Mouse (Mus musculus): ENCODE measurements at regions not wholly inside any gene's neighbourhood (a gene's known extent, or its start where the extent isn't known, plus 50 kb on each side); places are given as distances from the start of the nearest gene placed in this dataset.

- intact Hi-C loops (cut with DNase I) = no loop called here
- DNase-seq = no peak
Observed at GRCm38 (mm10) chr12:74527190-74527621, 211.0 kb upstream of the Gm11042 start.

GRCm38 (mm10) chr12:74523988-74524387 is 207.8 kb upstream of the Gm11042 start:
- no peak for DNase-seq
- intact Hi-C loops (cut with DNase I) = no loop called here

- DNase-seq = no peak
- intact Hi-C loops (cut with DNase I) = no loop called here
Observed at GRCm38 (mm10) chr12:74518032-74518431, 201.8 kb upstream of the Gm11042 start.

- intact Hi-C loops (cut with DNase I) = no loop called here
- peak in 1 of 2 experiments; percentile 9 for DNase-seq
Observed at GRCm38 (mm10) chr12:74516527-74516926, 200.3 kb upstream of the Gm11042 start.

- intact Hi-C loops (cut with DNase I) = no loop called here
- DNase-seq = no peak
Observed at GRCm38 (mm10) chr12:74502791-74503190, 186.6 kb upstream of the Gm11042 start.

- intact Hi-C loops (cut with DNase I) = no loop called here
- DNase-seq = no peak
Observed at GRCm38 (mm10) chr12:74477619-74478018, 161.4 kb upstream of the Gm11042 start.

GRCm38 (mm10) chr12:74474741-74475140 is 158.5 kb upstream of the Gm11042 start:
- DNase-seq = no peak
- intact Hi-C loops (cut with DNase I) = no loop called here

GRCm38 (mm10) chr12:74458521-74458920 is 142.3 kb upstream of the Gm11042 start:
- no peak for DNase-seq
- intact Hi-C loops (cut with DNase I) = no loop called here

- DNase-seq = no peak
- intact Hi-C loops (cut with DNase I) = no loop called here
Observed at GRCm38 (mm10) chr12:74452375-74453090, 136.3 kb upstream of the Gm11042 start.

GRCm38 (mm10) chr12:74448248-74448647 is 132.1 kb upstream of the Gm11042 start:
- DNase-seq = no peak
- intact Hi-C loops (cut with DNase I) = no loop called here

GRCm38 (mm10) chr12:74434874-74435273 is 118.7 kb upstream of the Gm11042 start:
- no peak for DNase-seq

GRCm38 (mm10) chr12:74414738-74415137 is 98.5 kb upstream of the Gm11042 start:
- intact Hi-C loops (cut with DNase I) = no loop called here
- no peak for DNase-seq

More at GRCm38 (mm10) chr12:74434874-74435273, 118.7 kb upstream of the Gm11042 start:
- intact Hi-C loops (cut with DNase I) = no loop called here

- intact Hi-C loops (cut with DNase I) = no loop called here
- DNase-seq = no peak
Observed at GRCm38 (mm10) chr12:74410511-74410910, 94.3 kb upstream of the Gm11042 start.

- no peak for DNase-seq
- intact Hi-C loops (cut with DNase I) = no loop called here
Observed at GRCm38 (mm10) chr12:74407591-74408095, 91.4 kb upstream of the Gm11042 start.

GRCm38 (mm10) chr12:74389811-74390210 is 73.6 kb upstream of the Gm11042 start:
- DNase-seq = no peak
- intact Hi-C loops (cut with DNase I) = no loop called here
